Mouse (Mus musculus): ENCODE data around the gene Gm49425. TPM values are rescaled to one million over a fixed set of nuclear protein-coding genes. Genes with fewer than 3 reads are reported as not detected.

The Gm49425 gene
- polyA plus RNA-seq, 1 experiment, result not detected

DNA sequence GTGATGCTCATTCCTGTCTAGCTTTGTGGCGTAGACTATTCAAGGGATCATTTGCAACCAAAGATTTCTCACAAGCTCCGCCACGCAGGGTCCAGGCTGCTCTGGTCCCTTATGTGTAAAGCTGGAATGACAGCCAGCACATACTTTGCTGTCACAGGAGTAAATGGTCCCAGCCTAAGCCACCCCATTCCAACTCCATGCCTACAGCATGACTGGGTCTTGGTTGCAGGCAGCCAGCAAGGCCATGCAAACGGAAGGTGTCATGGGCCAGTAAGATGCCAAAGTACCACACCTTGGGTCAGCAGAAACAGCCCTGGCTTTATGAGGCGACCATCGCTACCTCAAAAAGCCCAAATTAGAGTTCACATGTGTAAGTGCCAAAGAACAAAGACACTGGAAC is 23.3 kb downstream of the Gm49425 start:
- Histone ChIP-seq H3K4me3 (ENCODE audit: insufficient read depth, low read length) (no peak overlapping the region), H3K27ac (ENCODE audit: insufficient read depth, low read length) (no peak overlapping the region), H3K4me1 (ENCODE audit: control insufficient read depth, insufficient read depth, low read length) (no peaks in the 10 kb centered on the region)
- TF ChIP-seq POLR2A (IDR thresholded peaks at IDR 0.05; ENCODE audit: low read depth, low read length) (no peak), CTCF (IDR thresholded peaks at IDR 0.05; ENCODE audit: borderline replicate concordance, insufficient read depth, low read length) (no peak)

DNA sequence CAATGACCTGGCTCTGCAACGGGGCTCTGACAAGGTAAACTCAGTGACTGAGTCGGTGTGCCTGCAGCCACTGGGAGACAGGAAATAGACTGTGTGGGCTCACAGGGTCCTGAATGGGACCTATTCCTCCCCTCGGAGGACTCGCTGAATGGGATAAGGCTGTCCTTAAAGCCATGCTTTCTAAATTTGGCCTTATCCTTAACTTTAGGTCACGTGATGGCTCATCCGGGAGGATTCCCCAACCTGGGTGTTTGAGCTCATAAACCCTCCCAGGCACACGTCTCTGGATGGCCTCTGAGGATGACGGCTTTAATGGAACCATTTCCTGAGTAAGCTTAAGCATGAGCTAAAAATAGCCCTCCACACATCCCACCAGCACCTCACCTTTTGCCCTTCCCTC is 24.3 kb downstream of the Gm49425 start:
- H3K27ac ChIP-seq (ENCODE audit: insufficient read depth, low read length), result no peak overlapping the region
- no peaks in the 10 kb centered on the region for H3K4me1 ChIP-seq (ENCODE audit: control insufficient read depth, insufficient read depth, low read length)
- H3K4me3 ChIP-seq (ENCODE audit: insufficient read depth, low read length), result no peak overlapping the region
- TF ChIP-seq CTCF (IDR thresholded peaks at IDR 0.05; ENCODE audit: borderline replicate concordance, insufficient read depth, low read length) (no peak), POLR2A (IDR thresholded peaks at IDR 0.05; ENCODE audit: low read depth, low read length) (no peak)

DNA sequence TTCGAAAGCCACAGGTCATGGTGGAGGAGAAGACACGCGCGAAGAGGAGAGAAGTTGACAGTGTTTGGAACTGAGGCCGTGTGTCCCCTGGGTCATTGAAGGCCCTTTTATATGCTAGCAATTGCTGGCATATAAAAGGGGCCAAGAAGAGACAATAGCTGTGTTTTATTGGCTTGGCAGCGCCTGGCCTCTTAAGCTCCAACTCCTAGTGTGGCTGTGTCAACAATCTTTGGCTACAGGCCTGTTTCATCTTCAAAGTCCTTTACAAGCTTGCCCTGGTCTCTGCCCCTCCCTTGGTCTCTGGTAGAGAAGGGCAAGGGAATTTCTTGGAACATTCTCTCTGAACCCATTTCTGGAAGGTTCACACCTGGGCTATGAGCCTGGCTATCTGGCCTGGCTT is 25.6 kb downstream of the Gm49425 start, which contains the start of gene Krt83:
Gene Krt83, minus strand, starts transcription at position 82 of the 400 bp plus-strand sequence.
- Histone ChIP-seq H3K4me3 (ENCODE audit: insufficient read depth, low read length) (no peak within 1 kb of the TSS), H3K4me1 (ENCODE audit: control insufficient read depth, insufficient read depth, low read length) (no peaks in the 10 kb centered on the region), H3K27ac (ENCODE audit: insufficient read depth, low read length) (no peak within 1 kb of the TSS)
- TF ChIP-seq POLR2A (IDR thresholded peaks at IDR 0.05; ENCODE audit: low read depth, low read length) (no peak), CTCF (IDR thresholded peaks at IDR 0.05; ENCODE audit: borderline replicate concordance, insufficient read depth, low read length) (no peak)

DNA sequence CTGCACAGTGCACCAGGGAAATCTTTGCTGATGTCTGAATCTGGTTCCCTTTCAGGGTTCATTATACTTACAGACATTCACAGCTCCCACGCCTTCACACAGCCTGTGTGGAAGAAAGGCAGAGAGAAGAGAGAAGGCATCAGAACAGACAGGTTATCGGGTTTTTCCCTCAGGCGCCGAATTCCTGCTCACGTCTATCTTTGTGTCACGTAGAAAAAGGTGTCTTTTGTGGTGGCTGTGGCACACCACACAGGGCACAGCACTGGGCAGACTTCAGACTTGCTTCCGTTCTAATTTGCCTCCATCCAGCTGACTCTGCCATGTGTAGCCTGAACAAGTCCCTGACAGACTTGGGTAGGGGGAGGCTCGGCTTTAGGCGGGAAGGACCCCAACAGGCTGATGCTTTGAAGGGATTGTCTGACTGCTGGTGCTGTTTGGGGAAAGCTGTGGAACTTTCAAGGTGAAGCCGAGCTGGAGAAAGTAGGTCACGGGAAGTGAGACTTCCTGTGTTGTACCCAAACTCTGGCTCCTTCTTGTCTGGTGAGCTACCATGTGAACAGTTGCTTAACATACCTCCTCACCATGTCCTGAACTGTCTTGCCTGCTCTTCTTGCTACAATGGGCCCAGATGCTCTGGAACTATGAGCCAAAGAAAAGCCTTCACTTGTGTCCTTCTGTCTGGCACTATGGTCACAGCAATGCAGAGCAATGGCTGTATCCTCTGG is 31.0 kb downstream of the Gm49425 start:
- TF ChIP-seq CTCF (IDR thresholded peaks at IDR 0.05; ENCODE audit: borderline replicate concordance, insufficient read depth, low read length), result no peak
- no peak overlapping the region for H3K4me3 ChIP-seq (ENCODE audit: insufficient read depth, low read length)
- H3K27ac ChIP-seq (ENCODE audit: insufficient read depth, low read length), result no peak overlapping the region
- H3K4me1 ChIP-seq (ENCODE audit: control insufficient read depth, insufficient read depth, low read length), result no peaks in the 10 kb centered on the region

DNA sequence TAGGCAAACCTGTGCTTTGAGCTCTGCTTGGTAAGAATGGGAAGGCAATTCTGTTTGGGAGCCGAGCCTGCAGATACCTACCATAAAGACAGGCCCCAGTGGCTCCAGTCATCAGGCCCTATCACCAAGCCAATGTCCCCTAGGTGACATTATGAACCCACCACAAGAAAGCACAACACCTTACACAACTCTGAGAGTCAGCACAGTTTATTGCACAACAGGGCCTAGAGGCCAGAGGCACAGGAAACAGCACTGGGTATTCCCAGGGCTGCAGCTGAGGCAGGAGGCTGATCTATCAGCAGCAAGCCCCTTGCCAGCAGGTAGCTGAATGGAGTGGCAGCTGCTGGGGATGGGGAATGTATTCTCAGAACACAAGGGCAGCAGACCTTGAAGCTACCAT is 32.1 kb downstream of the Gm49425 start:
- no peaks in the 10 kb centered on the region for H3K4me1 ChIP-seq (ENCODE audit: control insufficient read depth, insufficient read depth, low read length)

DNA sequence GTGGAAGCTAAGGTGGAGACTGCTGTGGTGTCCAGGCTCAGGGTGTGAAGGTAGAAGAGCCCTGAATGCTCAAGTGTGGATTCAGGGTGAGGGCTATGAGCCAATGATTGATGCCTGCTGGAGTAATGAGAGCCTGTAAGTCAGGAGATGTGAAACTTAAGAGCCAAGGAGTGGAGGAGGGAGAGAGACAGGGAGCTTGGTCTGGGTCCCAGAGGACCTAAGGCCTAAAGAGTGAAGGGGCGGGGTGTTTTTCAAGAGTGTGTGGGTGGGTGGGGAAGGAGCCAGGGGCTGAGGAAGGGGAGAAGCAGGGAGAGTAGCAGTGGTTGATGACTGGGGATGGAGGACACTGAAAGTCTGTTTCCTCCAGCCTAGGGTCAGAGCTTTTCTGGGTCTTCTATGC is 33.4 kb downstream of the Gm49425 start:
- TF ChIP-seq POLR2A (IDR thresholded peaks at IDR 0.05; ENCODE audit: low read depth, low read length), result no peak
- TF ChIP-seq CTCF (IDR thresholded peaks at IDR 0.05; ENCODE audit: borderline replicate concordance, insufficient read depth, low read length), result no peak

More for the DNA sequence above, 32.1 kb downstream of the Gm49425 start:
- Histone ChIP-seq H3K4me3 (ENCODE audit: insufficient read depth, low read length) (no peak overlapping the region), H3K27ac (ENCODE audit: insufficient read depth, low read length) (no peak overlapping the region)
- no peak for TF ChIP-seq CTCF (IDR thresholded peaks at IDR 0.05; ENCODE audit: borderline replicate concordance, insufficient read depth, low read length)
- no peak for TF ChIP-seq POLR2A (IDR thresholded peaks at IDR 0.05; ENCODE audit: low read depth, low read length)

DNA sequence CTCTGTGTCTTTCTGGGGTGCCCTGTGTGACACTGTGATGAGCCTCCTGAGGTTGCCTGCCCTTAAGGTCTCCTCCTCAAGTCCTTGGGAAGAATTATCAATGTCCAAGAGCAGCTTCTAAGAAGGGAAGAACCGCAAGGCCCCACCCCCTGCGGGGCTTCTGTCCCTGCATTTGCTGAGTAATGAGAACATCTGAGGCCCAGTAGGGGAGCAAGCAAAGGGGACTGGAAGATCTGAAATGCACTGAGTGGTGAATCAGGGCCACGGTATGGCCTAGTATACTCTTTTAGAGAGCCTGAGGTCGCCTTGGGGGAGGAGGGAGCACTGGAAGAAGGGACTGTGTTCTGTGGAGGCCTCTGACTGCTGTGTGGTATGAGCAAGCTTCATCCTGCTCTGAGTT is 35.0 kb downstream of the Gm49425 start:
- no peak for TF ChIP-seq POLR2A (IDR thresholded peaks at IDR 0.05; ENCODE audit: low read depth, low read length)
- TF ChIP-seq CTCF (IDR thresholded peaks at IDR 0.05; ENCODE audit: borderline replicate concordance, insufficient read depth, low read length), result no peak
- no peak overlapping the region for H3K27ac ChIP-seq (ENCODE audit: insufficient read depth, low read length)
- H3K4me3 ChIP-seq (ENCODE audit: insufficient read depth, low read length), result no peak overlapping the region
- H3K4me1 ChIP-seq (ENCODE audit: control insufficient read depth, insufficient read depth, low read length), result no peaks in the 10 kb centered on the region

More for the DNA sequence above, 33.4 kb downstream of the Gm49425 start:
- H3K27ac ChIP-seq (ENCODE audit: insufficient read depth, low read length), result no peak overlapping the region
- H3K4me3 ChIP-seq (ENCODE audit: insufficient read depth, low read length), result no peak overlapping the region
- no peaks in the 10 kb centered on the region for H3K4me1 ChIP-seq (ENCODE audit: control insufficient read depth, insufficient read depth, low read length)

DNA sequence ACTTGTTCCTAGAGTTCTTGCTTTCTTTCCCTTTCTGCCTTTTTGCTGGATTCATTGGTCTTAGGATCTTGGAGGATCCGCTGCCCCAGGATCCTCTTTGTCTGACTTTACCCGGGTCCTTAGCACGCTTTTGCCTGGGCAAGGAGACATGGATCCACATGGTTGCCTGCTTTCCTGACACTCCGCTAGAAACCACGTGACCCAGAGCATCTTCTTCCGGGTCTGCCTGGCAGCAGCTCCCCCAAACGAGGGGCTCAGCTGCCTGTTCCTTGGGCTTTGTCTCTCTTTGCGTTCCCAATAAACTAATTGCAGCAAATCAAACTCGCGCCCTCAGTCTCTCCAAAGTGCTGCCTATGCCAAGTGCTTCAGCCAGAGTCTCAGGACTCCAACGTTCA is 37.4 kb downstream of the Gm49425 start:
- TF ChIP-seq POLR2A (IDR thresholded peaks at IDR 0.05; ENCODE audit: low read depth, low read length), result no peak
- no peak overlapping the region for H3K4me3 ChIP-seq (ENCODE audit: insufficient read depth, low read length)
- H3K27ac ChIP-seq (ENCODE audit: insufficient read depth, low read length), result no peak overlapping the region
- H3K4me1 ChIP-seq (ENCODE audit: control insufficient read depth, insufficient read depth, low read length), result no peaks in the 10 kb centered on the region

DNA sequence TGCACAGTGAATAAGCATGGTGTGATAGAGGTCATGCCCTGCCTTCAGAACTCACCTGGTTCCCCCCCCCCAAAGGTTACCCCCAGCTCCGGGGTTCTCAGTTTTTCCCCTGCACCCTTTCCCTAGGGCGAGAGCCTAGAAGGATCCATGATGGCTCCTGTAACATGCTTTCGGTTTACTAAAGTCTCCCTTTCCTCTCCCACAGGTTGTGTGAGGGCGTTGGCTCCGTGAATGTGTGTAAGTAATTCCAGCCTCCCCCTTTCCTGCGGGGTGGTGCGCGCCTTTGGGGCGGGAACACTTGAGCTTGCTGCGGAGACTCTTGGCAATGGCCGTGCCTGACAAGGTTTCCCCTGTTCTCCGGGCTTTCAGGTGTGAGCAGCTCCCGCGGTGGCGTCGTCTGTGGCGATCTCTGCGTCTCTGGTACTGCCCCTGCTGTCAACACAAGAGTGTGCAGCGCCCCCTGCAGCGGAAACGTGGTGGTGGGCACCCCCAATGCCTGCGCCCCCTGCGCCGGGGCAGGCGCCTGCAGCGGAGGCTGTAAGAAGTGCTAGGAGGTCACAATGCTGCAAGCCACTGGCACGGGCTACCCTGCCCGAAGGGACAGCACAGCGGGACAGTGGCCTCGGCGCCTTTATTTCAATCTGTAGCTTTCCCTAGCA is 37.9 kb downstream of the Gm49425 start:
- no peaks in the 10 kb centered on the region for H3K4me1 ChIP-seq (ENCODE audit: control insufficient read depth, insufficient read depth, low read length)
- H3K4me3 ChIP-seq (ENCODE audit: insufficient read depth, low read length), result peak overlapping the region; percentile 7; the same call in 1 of the 2 replicates
- TF ChIP-seq CTCF (IDR thresholded peaks at IDR 0.05; ENCODE audit: borderline replicate concordance, insufficient read depth, low read length) (peak; percentile 43; the same call in 1 of the 2 replicates), POLR2A (IDR thresholded peaks at IDR 0.05; ENCODE audit: low read depth, low read length) (no peak)
- no peak overlapping the region for H3K27ac ChIP-seq (ENCODE audit: insufficient read depth, low read length)

DNA sequence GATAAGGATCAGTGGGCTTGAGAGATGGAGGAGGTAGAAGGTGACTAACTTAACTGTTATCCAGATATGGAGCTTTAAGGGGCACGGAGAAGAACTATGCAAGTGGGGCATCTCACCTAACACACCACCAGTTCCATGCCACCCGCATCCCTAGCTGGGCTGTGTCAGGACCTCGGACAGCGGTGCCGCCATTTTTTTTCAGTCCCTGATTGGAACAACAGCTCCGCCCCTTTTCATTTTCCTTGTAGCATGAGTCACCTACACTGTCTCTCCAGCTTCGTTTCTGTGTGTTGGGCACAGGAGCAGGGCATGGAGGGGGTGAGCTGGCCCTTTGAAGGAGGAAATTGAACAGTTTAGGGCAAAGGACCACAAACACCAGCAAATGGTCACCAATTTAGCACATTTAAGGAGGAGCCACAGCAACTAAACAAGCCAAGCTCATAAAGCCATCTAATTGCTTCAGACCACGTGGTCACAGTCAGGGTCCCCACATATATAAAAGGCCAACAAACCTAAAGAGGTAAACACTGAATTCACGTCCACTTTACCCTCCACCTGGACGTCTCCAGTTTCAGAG is 44.0 kb downstream of the Gm49425 start, which contains the start of gene Krt86:
Gene Krt86, plus strand, starts transcription at position 527 of the 577 bp plus-strand sequence.
- Histone ChIP-seq H3K27ac (ENCODE audit: insufficient read depth, low read length) (no peak within 1 kb of the TSS), H3K4me3 (ENCODE audit: insufficient read depth, low read length) (no peak within 1 kb of the TSS), H3K4me1 (ENCODE audit: control insufficient read depth, insufficient read depth, low read length) (no peaks in the 10 kb centered on the region)
- no peak for TF ChIP-seq POLR2A (IDR thresholded peaks at IDR 0.05; ENCODE audit: low read depth, low read length)
- TF ChIP-seq CTCF (IDR thresholded peaks at IDR 0.05; ENCODE audit: borderline replicate concordance, insufficient read depth, low read length), result no peak
